Mouse (Mus musculus) heart, embryonic 13.5 days (tissue): ENCODE results near the gene Ap1m1. TPM values are rescaled to one million over a fixed set of nuclear protein-coding genes. Genes with fewer than 3 reads are reported as not detected.

Experiments used
- ATAC-seq: fragments of 200-750 bp; cut with Nextera tagmentation; 2 replicates; pipeline ENCODE4 v1.8.0; 2017; ENCODE audit warnings: moderate TSS enrichment; ENCODE audit not compliant: insufficient number of reproducible peaks, low FRiP score, low TSS enrichment; ENCODE audit errors: extremely low read depth
- H3K27ac ChIP-seq: fragments of 300-500 bp; sonication (generic); replicated peaks from 2 replicates; pipeline ENCODE4 v1.5.1; 2015; ENCODE audit warnings: moderate library complexity, mild to moderate bottlenecking, inconsistent platforms
- H3K27me3 ChIP-seq: fragments of 300-500 bp; sonication (generic); replicated peaks from 2 replicates; pipeline ENCODE4 v1.6.1; 2015; ENCODE audit warnings: mild to moderate bottlenecking, inconsistent platforms
- H3K36me3 ChIP-seq: fragments of 300-500 bp; sonication (generic); 2 replicates; pipeline ENCODE4 v1.6.1; 2015; ENCODE audit warnings: mild to moderate bottlenecking, inconsistent platforms
- H3K4me1 ChIP-seq: fragments of 300-500 bp; sonication (generic); 2 replicates; pipeline ENCODE4 v1.6.1; 2015; ENCODE audit warnings: inconsistent platforms
- H3K4me2 ChIP-seq: fragments of 300-500 bp; sonication (generic); 2 replicates; pipeline ENCODE4 v1.6.1; 2015; ENCODE audit warnings: inconsistent platforms, mild to moderate bottlenecking, moderate library complexity
- H3K4me3 ChIP-seq: fragments of 300-500 bp; sonication (generic); 2 replicates; pipeline ENCODE4 v1.5.1; 2015; ENCODE audit warnings: moderate library complexity, mild to moderate bottlenecking, inconsistent platforms
- H3K9ac ChIP-seq: fragments of 300-500 bp; sonication (generic); 2 replicates; pipeline ENCODE4 v1.6.1; 2015; ENCODE audit warnings: inconsistent platforms, mild to moderate bottlenecking, moderate library complexity
- H3K9me3 ChIP-seq: fragments of 300-500 bp; sonication (generic); 2 replicates; pipeline ENCODE4 v1.6.1; 2016; ENCODE audit warnings: inconsistent platforms
- whole genome bisulfite sequencing: fragments of 180-500 bp; shearing (Covaris S2); methylation state at CpG from one replicate; pipeline ENCODE4 v1.1.7; 2015; ENCODE audit warnings: mixed read lengths; 5-methylcytosine and 5-hydroxymethylcytosine counted together
- polyA plus RNA-seq: library from polyadenylated mRNA; unstranded; fragments of >200 nt; fragmentation: Nextera tagmentation; extraction: Ambion mirVana; gene quantifications from 2 replicates; pipeline ENCODE4 v1.2.1, GENCODE M21; 2015

Gene Ap1m1
- polyA plus RNA-seq, 1 experiment from 2014 or later: 107 TPM

DNA sequence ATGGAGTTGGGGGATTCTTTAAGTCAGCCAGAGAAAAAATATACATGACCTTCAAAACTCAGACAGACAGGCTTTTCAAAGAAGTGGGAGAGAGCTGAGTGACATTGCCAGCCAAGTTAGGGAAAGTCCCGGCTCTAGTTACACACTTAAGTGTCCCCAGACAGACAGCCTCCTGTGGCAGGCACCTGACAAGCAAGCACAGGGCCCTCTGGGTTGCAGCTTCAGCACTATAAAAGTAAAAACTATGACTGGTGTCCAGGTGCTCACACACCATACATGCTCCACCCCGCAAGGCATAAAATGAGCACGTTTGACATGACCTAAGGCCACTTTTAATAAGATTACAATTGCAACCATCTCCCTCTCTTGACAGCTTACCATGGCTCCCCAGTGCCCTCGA, 20.8 kb downstream of the Ap1m1 start:
- H3K4me3 ChIP-seq: no peak overlapping the region
- peak overlapping the region; percentile 61 for H3K9ac ChIP-seq
- no peaks in the 10 kb centered on the region for H3K9me3 ChIP-seq
- ATAC-seq: no peak
- 45% methylated on average over 4 of the region's 4 CpGs for WGBS
- no peak overlapping the region for H3K4me2 ChIP-seq
- peaks cover 17% of the 10 kb centered on the region for H3K4me1 ChIP-seq
- peaks cover 4% of the 10 kb centered on the region for H3K36me3 ChIP-seq
- H3K27ac ChIP-seq: peak overlapping the region; percentile 69
- H3K27me3 ChIP-seq: no peaks in the 10 kb centered on the region

DNA sequence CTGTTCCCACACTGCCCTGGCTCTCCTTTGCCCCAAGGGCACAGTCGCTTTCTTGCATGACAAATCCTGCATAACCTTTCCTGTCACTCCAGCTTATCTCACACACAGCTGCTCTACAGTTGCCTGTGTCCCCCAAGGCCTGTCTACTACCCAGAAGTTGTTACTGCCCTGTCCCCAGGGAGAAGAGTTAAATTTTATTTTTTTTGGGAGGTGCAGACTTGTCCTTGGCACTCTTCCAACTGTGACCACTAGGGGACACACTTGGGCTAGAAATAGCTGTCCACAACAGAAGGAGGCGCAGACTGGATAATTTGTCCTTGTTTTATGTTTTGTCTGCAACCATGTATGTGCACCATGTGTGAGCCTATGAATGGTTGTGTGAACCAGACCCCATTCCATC, 21.2 kb downstream of the Ap1m1 start:
- WGBS: 17% methylated on average over 2 of the region's 2 CpGs
- Histone ChIP-seq H3K36me3 (no peaks in the 10 kb centered on the region), H3K4me1 (peaks cover 17% of the 10 kb centered on the region), H3K9ac (peak overlapping the region; percentile 61), H3K27me3 (no peaks in the 10 kb centered on the region), H3K4me3 (no peak overlapping the region), H3K4me2 (no peak overlapping the region), H3K9me3 (no peaks in the 10 kb centered on the region), H3K27ac (peak overlapping the region; percentile 69)
- ATAC-seq: peak; percentile 38; the same call in 1 of the 2 replicates

DNA sequence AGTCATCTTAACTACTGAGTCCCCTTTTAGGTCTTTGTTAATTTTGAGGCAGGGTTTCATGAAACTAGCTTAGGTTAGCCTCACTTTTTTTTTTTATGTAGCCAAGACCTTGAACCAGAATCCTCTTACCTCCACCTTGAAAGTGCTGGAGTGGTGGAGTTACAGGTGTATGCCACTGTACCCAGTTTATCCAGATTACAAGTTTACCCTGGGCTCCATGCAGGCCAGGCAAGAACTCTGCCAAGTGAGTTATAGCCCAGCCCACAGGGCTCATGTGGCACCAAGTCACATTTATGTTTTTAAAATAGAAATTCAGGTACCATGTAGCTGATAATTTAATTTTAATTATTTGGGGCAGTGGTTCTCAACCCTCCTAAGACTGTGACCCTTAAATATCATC, 21.6 kb downstream of the Ap1m1 start:
- peak overlapping the region; percentile 69; the same call in 1 of the 2 replicates for H3K27ac ChIP-seq
- ATAC-seq: no peak
- H3K4me3 ChIP-seq: no peak overlapping the region
- peak overlapping the region; percentile 61; the same call in 1 of the 2 replicates for H3K9ac ChIP-seq
- no peaks in the 10 kb centered on the region for H3K27me3 ChIP-seq
- no peak overlapping the region for H3K4me2 ChIP-seq
- no peaks in the 10 kb centered on the region for H3K9me3 ChIP-seq
- no peaks in the 10 kb centered on the region for H3K36me3 ChIP-seq
- H3K4me1 ChIP-seq: peaks cover 17% of the 10 kb centered on the region

DNA sequence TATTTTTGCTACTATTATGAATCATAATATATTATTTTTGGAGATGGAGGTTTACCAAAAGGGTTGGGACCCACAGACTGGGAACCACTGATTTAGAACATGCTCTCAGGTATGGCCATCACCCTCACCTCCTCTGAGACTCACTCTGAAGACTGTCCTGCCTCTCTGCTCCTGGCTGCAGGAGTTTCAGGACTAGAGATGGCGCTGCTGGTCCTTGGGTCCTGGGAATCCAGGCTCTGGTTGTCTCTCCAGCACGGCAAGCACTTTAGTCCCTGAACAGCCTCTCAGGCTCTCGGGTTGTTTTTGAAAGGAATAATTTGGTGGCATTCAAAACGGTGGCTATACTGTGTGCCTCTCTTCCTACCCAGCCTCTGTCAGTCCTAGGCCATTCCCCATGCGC, 22.1 kb downstream of the Ap1m1 start:
- no peaks in the 10 kb centered on the region for H3K36me3 ChIP-seq
- H3K4me2 ChIP-seq: no peak overlapping the region
- H3K9me3 ChIP-seq: no peaks in the 10 kb centered on the region
- no peak for ATAC-seq
- peaks cover 17% of the 10 kb centered on the region for H3K4me1 ChIP-seq
- no peak overlapping the region for H3K4me3 ChIP-seq
- no peak overlapping the region for H3K27ac ChIP-seq
- H3K9ac ChIP-seq: no peak overlapping the region
- 46% methylated on average over 5 of the region's 5 CpGs for WGBS
- no peaks in the 10 kb centered on the region for H3K27me3 ChIP-seq

GRCm38 (mm10) chr8:72262756-72263155, 22.9 kb downstream of the Ap1m1 start:
- no peaks in the 10 kb centered on the region for H3K36me3 ChIP-seq
- no peak for ATAC-seq
- no peaks in the 10 kb centered on the region for H3K9me3 ChIP-seq
- H3K9ac ChIP-seq: no peak overlapping the region
- H3K4me1 ChIP-seq: peaks cover 17% of the 10 kb centered on the region
- H3K4me2 ChIP-seq: no peak overlapping the region
- H3K27me3 ChIP-seq: no peaks in the 10 kb centered on the region
- WGBS: 91% methylated on average over 2 of the region's 2 CpGs
- H3K27ac ChIP-seq: no peak overlapping the region
- no peak overlapping the region for H3K4me3 ChIP-seq

DNA sequence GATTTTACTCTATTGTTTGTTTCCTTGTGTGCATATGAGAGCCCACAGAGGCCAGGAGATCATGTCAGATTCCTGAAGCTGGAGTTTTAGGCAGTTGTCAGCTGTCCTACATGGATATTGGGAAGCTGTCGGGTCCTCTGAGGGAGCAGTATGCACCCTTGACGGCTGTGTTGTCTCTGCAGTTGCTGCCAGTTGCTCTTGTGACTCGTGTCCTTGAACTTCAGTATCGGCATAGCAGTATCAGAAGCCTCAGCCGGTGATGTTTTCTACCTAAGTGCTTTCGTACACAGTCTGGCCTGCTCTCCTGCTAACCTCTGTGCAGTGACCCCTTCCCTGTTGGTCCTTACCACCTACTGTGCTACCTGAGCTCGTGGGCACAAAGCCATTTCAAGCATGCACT, 23.6 kb downstream of the Ap1m1 start:
- Histone ChIP-seq H3K27me3 (no peaks in the 10 kb centered on the region), H3K27ac (no peak overlapping the region), H3K4me3 (no peak overlapping the region), H3K36me3 (no peaks in the 10 kb centered on the region), H3K9me3 (no peaks in the 10 kb centered on the region), H3K9ac (no peak overlapping the region), H3K4me1 (peaks cover 23% of the 10 kb centered on the region), H3K4me2 (no peak overlapping the region)
- 54% methylated on average over 7 of the region's 7 CpGs for whole genome bisulfite sequencing
- ATAC-seq: no peak

DNA sequence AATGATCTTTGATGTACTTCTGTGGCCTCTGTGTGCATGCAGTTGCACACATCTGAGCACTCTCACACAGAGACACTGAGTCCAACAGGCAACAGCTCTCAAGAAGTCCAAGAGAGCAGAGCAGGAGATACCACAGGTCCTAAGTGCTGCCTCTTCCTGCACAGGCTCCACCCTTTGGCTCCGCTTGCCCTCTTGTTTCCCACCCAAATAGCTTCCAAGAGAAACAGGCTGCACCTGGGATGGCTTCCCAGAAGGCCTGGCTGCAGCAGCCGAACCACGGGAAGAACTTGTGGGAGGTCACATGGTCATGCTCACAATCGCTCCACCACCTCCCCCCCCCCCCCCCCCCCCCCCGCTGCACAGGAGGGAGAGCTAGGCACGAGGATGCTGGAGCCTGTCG, 25.5 kb downstream of the Ap1m1 start:
- Histone ChIP-seq H3K4me1 (peaks cover 31% of the 10 kb centered on the region), H3K4me2 (no peak overlapping the region), H3K27ac (no peak overlapping the region), H3K27me3 (no peaks in the 10 kb centered on the region), H3K4me3 (no peak overlapping the region), H3K9ac (no peak overlapping the region), H3K9me3 (no peaks in the 10 kb centered on the region), H3K36me3 (no peaks in the 10 kb centered on the region)
- ATAC-seq: no peak
- WGBS: 48% methylated on average over 6 of the region's 7 CpGs

DNA sequence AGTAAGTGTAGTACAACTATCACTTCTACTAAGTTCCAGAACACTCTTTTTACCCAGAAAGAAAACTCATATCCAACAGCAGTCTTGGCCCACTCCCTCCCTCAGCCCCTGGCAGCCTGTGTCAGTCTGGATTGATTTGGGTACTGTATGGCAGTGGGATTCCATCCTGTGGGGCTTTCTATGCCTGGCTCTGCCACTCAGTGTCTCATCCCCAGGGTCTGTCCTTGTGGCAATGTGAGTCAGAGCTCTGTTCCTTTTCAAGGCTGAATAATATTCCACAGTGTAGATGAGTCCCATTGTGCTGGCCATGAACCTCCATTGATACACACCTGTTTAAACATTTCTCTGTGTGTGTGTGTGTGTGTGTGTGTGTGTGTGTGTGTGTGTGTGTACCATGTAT, 26.9 kb downstream of the Ap1m1 start:
- peaks cover 18% of the 10 kb centered on the region for H3K4me1 ChIP-seq
- no peak overlapping the region for H3K4me3 ChIP-seq
- ATAC-seq: no peak
- no peak overlapping the region for H3K9ac ChIP-seq
- H3K4me2 ChIP-seq: no peak overlapping the region
- no peaks in the 10 kb centered on the region for H3K36me3 ChIP-seq
- no peaks in the 10 kb centered on the region for H3K27me3 ChIP-seq
- no peaks in the 10 kb centered on the region for H3K9me3 ChIP-seq
- H3K27ac ChIP-seq: no peak overlapping the region

DNA sequence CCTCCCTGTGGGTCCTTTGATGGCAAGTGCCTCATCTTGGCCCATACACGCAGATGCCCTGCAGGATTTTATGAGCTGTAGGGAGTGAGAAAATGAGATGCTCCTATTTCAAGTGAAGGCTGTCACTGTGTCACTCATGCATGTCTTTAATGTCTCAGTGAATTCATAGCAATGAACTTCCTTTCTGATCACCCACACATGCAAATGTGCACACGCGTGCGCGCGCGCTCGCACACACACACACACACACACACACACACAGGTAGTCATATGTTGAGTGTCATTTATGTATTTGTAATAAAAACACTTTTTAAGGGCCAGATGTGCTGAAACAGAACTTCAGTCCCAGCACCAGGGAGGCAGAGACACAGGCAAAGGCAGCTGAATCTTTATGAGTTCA, 27.3 kb downstream of the Ap1m1 start:
- WGBS: 99% methylated on average over 8 of the region's 8 CpGs
- Histone ChIP-seq H3K9ac (no peak overlapping the region), H3K9me3 (no peaks in the 10 kb centered on the region), H3K27ac (no peak overlapping the region; the same call in 1 of the 2 replicates), H3K27me3 (no peaks in the 10 kb centered on the region), H3K4me3 (no peak overlapping the region), H3K36me3 (no peaks in the 10 kb centered on the region), H3K4me2 (no peak overlapping the region), H3K4me1 (peaks cover 14% of the 10 kb centered on the region)
- ATAC-seq: no peak

- H3K4me3 ChIP-seq: no peak overlapping the region
- WGBS: 23% methylated on average over 15 of the region's 15 CpGs
- no peaks in the 10 kb centered on the region for H3K9me3 ChIP-seq
- H3K9ac ChIP-seq: peak overlapping the region; percentile 60
- H3K27me3 ChIP-seq: no peaks in the 10 kb centered on the region
- peak overlapping the region; percentile 90 for H3K27ac ChIP-seq
- peak overlapping the region; percentile 41 for H3K4me2 ChIP-seq
- no peaks in the 10 kb centered on the region for H3K36me3 ChIP-seq
- H3K4me1 ChIP-seq: peaks cover 13% of the 10 kb centered on the region
- peak; percentile 75 for ATAC-seq
Measured at GRCm38 (mm10) chr8:72268356-72268755, 28.5 kb downstream of the Ap1m1 start.

DNA sequence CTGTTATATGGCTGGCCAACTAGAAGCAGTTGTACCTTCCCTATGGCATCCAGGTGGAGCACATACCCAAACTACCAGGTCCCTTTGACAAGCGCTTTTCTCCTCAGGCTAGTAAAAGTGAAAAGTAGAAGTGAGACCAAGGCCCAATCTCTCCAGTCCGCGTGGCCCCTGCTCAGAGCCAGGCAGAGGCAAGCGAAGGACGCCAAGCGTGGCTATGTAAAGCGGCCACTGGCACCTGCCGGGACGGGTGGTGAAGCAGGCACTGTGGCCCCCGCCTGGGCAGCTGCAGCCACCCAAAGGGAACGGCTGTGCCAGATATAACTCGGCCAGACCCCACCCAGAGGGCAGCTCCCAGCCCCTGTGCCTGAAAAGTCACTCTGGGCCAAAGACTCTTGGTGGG, 30.8 kb downstream of the Ap1m1 start:
- WGBS: 87% methylated on average over 12 of the region's 12 CpGs
- Histone ChIP-seq H3K36me3 (no peaks in the 10 kb centered on the region), H3K27me3 (no peaks in the 10 kb centered on the region), H3K9ac (no peak overlapping the region), H3K4me1 (peaks cover 13% of the 10 kb centered on the region), H3K4me3 (no peak overlapping the region), H3K4me2 (no peak overlapping the region), H3K9me3 (no peaks in the 10 kb centered on the region), H3K27ac (no peak overlapping the region)
- no peak for ATAC-seq

GRCm38 (mm10) chr8:72271051-72271660, 31.3 kb downstream of the Ap1m1 start:
- 61% methylated on average over 11 of the region's 11 CpGs for WGBS
- no peaks in the 10 kb centered on the region for H3K9me3 ChIP-seq
- H3K4me2 ChIP-seq: no peak overlapping the region
- no peaks in the 10 kb centered on the region for H3K36me3 ChIP-seq
- no peaks in the 10 kb centered on the region for H3K27me3 ChIP-seq
- no peak overlapping the region for H3K27ac ChIP-seq
- H3K4me3 ChIP-seq: no peak overlapping the region
- H3K4me1 ChIP-seq: peaks cover 13% of the 10 kb centered on the region
- no peak for ATAC-seq
- H3K9ac ChIP-seq: no peak overlapping the region
